Comparison of ENCODE assay signal across 28 mouse cellular contexts in genomic region chr13:118280956-118281355, GRCm38 (mm10).
"Had no signal": no experiment of that assay in that cellular context is flagged by ENCODE, and none has a peak within 500 bp of the region (broad histone marks: within the 10 kb centered on the region; RNA-seq: fewer than 3 reads in every experiment).

No protein-coding gene starts in this region.

- H3K9me3 ChIP-seq: heart, embryonic 13.5 days; heart, embryonic 15.5 days; hindbrain, embryonic 13.5 days; hindbrain, embryonic 15.5 days; limb, embryonic 13.5 days; limb, embryonic 15.5 days; liver, embryonic 12.5 days had no signal

- H3K27me3 ChIP-seq: heart, embryonic 13.5 days; heart, embryonic 15.5 days; hindbrain, embryonic 13.5 days; hindbrain, embryonic 15.5 days; limb, embryonic 13.5 days; limb, embryonic 15.5 days; liver, embryonic 12.5 days had no signal

- H3K36me3 ChIP-seq: heart, embryonic 13.5 days; heart, embryonic 15.5 days; hindbrain, embryonic 13.5 days; hindbrain, embryonic 15.5 days; limb, embryonic 13.5 days; limb, embryonic 15.5 days; liver, embryonic 12.5 days had no signal

- ATAC-seq: hindbrain, postnatal 0 days; intestine, embryonic 16.5 days; liver, embryonic 12.5 days had no signal

- H3K27ac ChIP-seq: gastrocnemius, adult 2 months; heart, adult 2 months; heart, embryonic 13.5 days; heart, embryonic 15.5 days; hindbrain, embryonic 13.5 days; hindbrain, embryonic 15.5 days; hindbrain, postnatal 0 days; layer of hippocampus, adult 2 months; left cerebral cortex, adult 2 months; limb, embryonic 13.5 days; limb, embryonic 15.5 days; liver, embryonic 12.5 days; liver, embryonic 14.5 days had no signal

- H3K9ac ChIP-seq: heart, embryonic 13.5 days; heart, embryonic 15.5 days; hindbrain, embryonic 13.5 days; hindbrain, embryonic 15.5 days; limb, embryonic 13.5 days; limb, embryonic 15.5 days; liver, embryonic 12.5 days; liver, embryonic 14.5 days had no signal

- H3K4me3 ChIP-seq: gastrocnemius, adult 2 months; heart, adult 2 months; heart, embryonic 13.5 days; heart, embryonic 15.5 days; hindbrain, embryonic 13.5 days; hindbrain, embryonic 15.5 days; layer of hippocampus, adult 2 months; left cerebral cortex, adult 2 months; limb, embryonic 13.5 days; limb, embryonic 15.5 days; liver, embryonic 12.5 days had no signal

- H3K4me1 ChIP-seq: heart, embryonic 13.5 days; heart, embryonic 15.5 days; hindbrain, embryonic 13.5 days; hindbrain, embryonic 15.5 days; limb, embryonic 13.5 days; limb, embryonic 15.5 days; liver, embryonic 12.5 days had no signal

- H3K4me2 ChIP-seq: heart, embryonic 11.5 days; heart, embryonic 13.5 days; heart, embryonic 15.5 days; hindbrain, embryonic 13.5 days; hindbrain, embryonic 15.5 days; limb, embryonic 13.5 days; limb, embryonic 15.5 days; liver, embryonic 12.5 days had no signal

- DNase-seq: gastrocnemius, adult 2 months; gastrocnemius, postnatal 10 days; gastrocnemius, postnatal 25 days; heart, adult 11 months; heart, adult 2 months; heart, postnatal 14 days; heart, postnatal 36 days; kidney, adult 18-20 months; kidney, adult 8-10 months; kidney, postnatal 10 days; kidney, postnatal 25 days; kidney, postnatal 4 days; layer of hippocampus, adult 9-11 months; layer of hippocampus, postnatal 36 days; left cerebral cortex, postnatal 4 days had no signal
